Mouse (Mus musculus) heart, embryonic 10.5 days (tissue): Measurements from ENCODE around the gene Plau. TPM values are rescaled to one million over a fixed set of nuclear protein-coding genes. Genes with fewer than 3 reads are reported as not detected.

Experiments used
- DNase-seq: peaks from one replicate; pipeline ENCODE4 v3.0.0-alpha.2; 2017; ENCODE audit warnings: low spot score
- H3K27ac ChIP-seq: fragments of 300-500 bp; sonication (generic); 2 replicates; pipeline ENCODE4 v1.5.1; 2016; ENCODE audit warnings: mild to moderate bottlenecking
- H3K27me3 ChIP-seq: fragments of 300-500 bp; sonication (generic); 2 replicates; pipeline ENCODE4 v1.6.1; 2016; ENCODE audit warnings: mild to moderate bottlenecking; ENCODE audit not compliant: poor library complexity, insufficient read depth, severe bottlenecking
- H3K36me3 ChIP-seq: fragments of 300-500 bp; sonication (generic); 2 replicates; pipeline ENCODE4 v1.6.1; 2016; ENCODE audit warnings: mild to moderate bottlenecking, moderate library complexity
- H3K4me1 ChIP-seq: fragments of 300-500 bp; sonication (generic); 2 replicates; pipeline ENCODE4 v1.6.1; 2016; ENCODE audit warnings: mild to moderate bottlenecking
- H3K4me3 ChIP-seq: fragments of 300-500 bp; sonication (generic); 2 replicates; pipeline ENCODE4 v1.5.1; 2016; ENCODE audit warnings: mild to moderate bottlenecking, moderate library complexity
- H3K9me3 ChIP-seq: fragments of 300-500 bp; sonication (generic); 2 replicates; pipeline ENCODE4 v1.6.1; 2016; ENCODE audit warnings: mild to moderate bottlenecking, moderate library complexity
- WGBS: fragments of 180-500 bp; shearing (Covaris S2); methylation state at CpG from one replicate; pipeline ENCODE4 v1.1.7; 2016; 5-methylcytosine and 5-hydroxymethylcytosine counted together
- polyA plus RNA-seq: library from polyadenylated mRNA; unstranded; fragments of >200 nt; fragmentation: Nextera tagmentation; extraction: Ambion mirVana; gene quantifications from 2 replicates; pipeline ENCODE4 v1.2.1, GENCODE M21; 2016

The Plau gene
- polyA plus RNA-seq, 1 experiment from 2014 or later = 0.23 TPM

DNA sequence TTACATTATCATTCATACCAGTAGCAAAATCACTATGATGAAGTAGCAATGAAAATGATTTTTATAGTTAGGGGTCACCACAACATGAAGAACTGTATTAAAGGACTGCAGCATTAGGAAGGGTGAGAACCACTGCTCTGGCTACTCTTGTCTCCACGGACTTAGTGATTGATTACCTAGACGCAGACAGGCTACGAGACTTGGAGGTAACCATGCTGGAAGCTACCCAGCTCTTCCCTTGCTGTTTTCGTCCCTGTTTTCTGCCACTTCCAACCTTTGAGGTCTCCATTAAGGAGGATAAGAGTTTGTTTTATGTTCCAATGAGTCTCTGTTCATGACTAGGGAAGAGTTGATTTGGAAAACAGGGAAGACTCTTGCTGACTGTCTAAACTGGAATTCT is 27.7 kb downstream of the Plau start:
- H3K27ac ChIP-seq = no peak overlapping the region
- 65% methylated on average over 4 of the region's 4 CpGs for WGBS
- H3K9me3 ChIP-seq = no peaks in the 10 kb centered on the region
- no peaks in the 10 kb centered on the region for H3K36me3 ChIP-seq
- H3K27me3 ChIP-seq = no peaks in the 10 kb centered on the region
- H3K4me1 ChIP-seq = no peaks in the 10 kb centered on the region
- no peak overlapping the region for H3K4me3 ChIP-seq
- peak; percentile 14 for DNase-seq

DNA sequence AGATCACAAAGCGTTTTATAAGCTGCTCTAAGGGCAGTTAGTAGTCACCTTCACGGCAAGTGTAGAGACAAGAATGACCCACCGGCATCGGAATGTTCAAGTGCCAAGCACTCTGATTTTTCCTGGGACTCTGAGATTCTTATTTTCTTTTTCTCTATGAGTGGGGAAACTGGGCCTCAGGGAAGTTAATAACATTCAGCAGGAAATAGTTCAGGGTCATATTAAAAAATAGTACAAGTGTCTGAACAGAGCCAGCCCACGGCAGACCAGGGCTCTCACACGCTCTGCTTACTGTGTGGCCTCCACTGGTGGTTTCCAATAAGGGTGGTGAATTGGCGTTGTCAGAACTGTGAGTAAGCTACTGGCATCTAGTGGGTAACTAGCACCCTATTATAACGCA is 29.1 kb downstream of the Plau start:
- Histone ChIP-seq H3K4me1 (no peaks in the 10 kb centered on the region), H3K27ac (no peak overlapping the region), H3K4me3 (no peak overlapping the region), H3K36me3 (no peaks in the 10 kb centered on the region), H3K9me3 (no peaks in the 10 kb centered on the region), H3K27me3 (no peaks in the 10 kb centered on the region)
- DNase-seq = peak; percentile 28
- 82% methylated on average over 8 of the region's 8 CpGs for WGBS

DNA sequence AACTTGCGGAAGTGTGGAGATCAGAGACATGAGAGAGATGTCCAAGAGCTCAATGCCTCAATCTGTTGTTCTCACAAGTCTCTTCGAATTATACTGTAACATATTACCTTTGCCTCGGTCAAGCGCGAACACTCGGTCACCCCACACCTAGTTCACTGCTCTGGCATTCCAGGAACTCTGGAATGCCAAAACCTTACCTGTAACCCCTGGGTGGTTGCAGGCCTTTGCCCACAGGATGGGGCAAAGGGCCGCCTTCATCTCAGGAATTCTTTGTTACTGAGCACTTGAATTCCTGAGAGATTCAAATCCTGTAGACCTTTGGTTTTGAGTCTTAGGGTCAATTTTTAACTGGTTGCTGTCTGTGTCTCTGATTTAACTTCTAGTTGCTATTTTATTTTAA is 29.9 kb downstream of the Plau start:
- no peaks in the 10 kb centered on the region for H3K4me1 ChIP-seq
- DNase-seq = peak; percentile 17
- WGBS = 87% methylated on average over 7 of the region's 7 CpGs

DNA sequence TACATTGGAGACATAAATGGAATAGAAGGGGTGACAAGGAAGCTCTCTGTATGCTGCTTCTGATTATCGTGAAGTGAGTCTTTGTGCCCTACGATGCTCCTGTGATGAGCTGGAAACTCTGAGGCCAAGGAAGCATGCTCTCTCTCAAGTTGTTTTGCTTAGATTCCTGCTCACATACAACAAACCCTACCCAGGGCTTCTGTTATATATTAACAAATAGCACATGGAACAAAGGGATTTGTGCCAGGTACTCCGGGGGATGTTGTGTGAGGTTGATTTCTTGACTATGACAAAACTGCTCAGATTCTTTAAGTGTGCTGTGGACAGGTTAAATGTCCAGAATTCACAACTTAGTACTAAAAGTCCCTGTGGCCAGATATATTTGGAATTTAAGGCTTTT is 33.6 kb downstream of the Plau start:
- 86% methylated on average over 3 of the region's 3 CpGs for WGBS

More for the DNA sequence above, 29.9 kb downstream of the Plau start:
- no peak overlapping the region for H3K4me3 ChIP-seq
- H3K27me3 ChIP-seq = no peaks in the 10 kb centered on the region
- no peaks in the 10 kb centered on the region for H3K9me3 ChIP-seq
- H3K27ac ChIP-seq = no peak overlapping the region
- H3K36me3 ChIP-seq = no peaks in the 10 kb centered on the region

DNA sequence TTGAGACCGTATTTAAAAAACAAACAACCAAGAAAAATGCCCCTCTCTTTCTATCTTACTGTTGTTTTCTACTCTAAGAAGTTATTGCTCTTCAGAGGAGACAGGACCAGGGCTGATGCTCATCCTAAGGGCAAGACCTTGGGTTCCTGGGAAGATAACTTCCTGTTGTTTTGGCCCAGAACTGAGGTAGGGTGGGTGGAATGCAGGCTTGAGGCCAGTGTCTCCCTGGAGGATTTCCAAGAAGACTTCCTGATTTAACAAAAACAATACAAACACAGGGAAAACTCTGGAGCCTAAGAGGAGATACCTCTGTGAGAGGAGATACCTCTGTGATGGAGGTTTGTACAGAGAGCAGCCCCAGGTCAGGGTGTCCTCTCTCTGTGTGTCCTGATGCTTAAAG is 35.0 kb downstream of the Plau start:
- Histone ChIP-seq H3K36me3 (no peaks in the 10 kb centered on the region), H3K27ac (no peak overlapping the region), H3K4me3 (no peak overlapping the region), H3K9me3 (no peaks in the 10 kb centered on the region), H3K4me1 (peaks cover 12% of the 10 kb centered on the region), H3K27me3 (no peaks in the 10 kb centered on the region)
- no peak for DNase-seq
- WGBS = 78% methylated on average over 1 of the region's 1 CpGs

More for the DNA sequence above, 33.6 kb downstream of the Plau start:
- Histone ChIP-seq H3K36me3 (no peaks in the 10 kb centered on the region), H3K27ac (no peak overlapping the region), H3K27me3 (no peaks in the 10 kb centered on the region), H3K9me3 (no peaks in the 10 kb centered on the region), H3K4me1 (peaks cover 12% of the 10 kb centered on the region), H3K4me3 (no peak overlapping the region)
- no peak for DNase-seq

DNA sequence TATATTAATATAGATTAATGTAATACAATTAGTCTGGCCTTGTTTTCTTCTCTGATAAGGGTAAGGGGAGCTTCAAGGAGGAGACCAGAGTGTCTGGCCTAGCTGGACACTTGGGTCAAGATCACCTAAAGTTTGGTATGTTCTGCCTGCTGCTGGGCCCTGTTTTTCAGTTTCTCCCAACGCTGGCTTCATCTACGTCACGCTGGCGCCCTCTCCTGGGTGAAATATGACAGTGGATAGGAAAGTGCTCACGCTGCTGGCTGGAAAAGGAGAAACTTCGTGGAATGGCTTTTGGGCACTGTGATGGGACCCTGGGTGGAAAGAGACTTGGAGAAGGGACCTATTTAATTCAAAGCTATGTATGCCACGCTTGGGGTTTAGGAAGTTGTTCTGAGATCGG is 36.8 kb downstream of the Plau start:
- no peak overlapping the region for H3K27ac ChIP-seq
- H3K4me3 ChIP-seq = no peak overlapping the region; the same call in 1 of the 2 replicates
- no peaks in the 10 kb centered on the region for H3K36me3 ChIP-seq
- WGBS = 2% methylated on average over 8 of the region's 8 CpGs
- no peaks in the 10 kb centered on the region for H3K27me3 ChIP-seq
- DNase-seq = peak; percentile 88
- H3K9me3 ChIP-seq = no peaks in the 10 kb centered on the region
- H3K4me1 ChIP-seq = peaks cover 12% of the 10 kb centered on the region

DNA sequence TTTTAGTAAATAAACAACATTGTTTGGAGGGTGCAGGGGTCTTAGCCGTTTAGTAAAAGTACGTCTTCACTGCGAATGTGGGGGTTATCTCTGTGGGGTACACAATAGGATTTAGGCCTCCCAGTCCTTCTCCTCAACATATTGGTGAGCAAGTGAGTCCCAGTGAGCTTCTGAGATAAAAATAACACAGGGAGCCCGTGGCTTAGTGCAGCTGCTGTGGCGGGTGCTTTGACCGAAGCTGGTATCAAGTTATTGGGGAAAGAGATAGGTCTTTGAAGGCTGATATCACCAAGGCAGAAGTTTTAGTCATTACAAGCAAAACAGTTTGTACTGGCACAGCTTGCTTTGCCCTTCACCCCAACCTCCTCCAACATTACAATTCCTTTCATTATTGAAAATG is 37.5 kb downstream of the Plau start:
- Histone ChIP-seq H3K36me3 (no peaks in the 10 kb centered on the region), H3K27me3 (no peaks in the 10 kb centered on the region), H3K27ac (peak overlapping the region; percentile 53; the same call in 1 of the 2 replicates), H3K9me3 (no peaks in the 10 kb centered on the region), H3K4me1 (peaks cover 12% of the 10 kb centered on the region), H3K4me3 (peak overlapping the region; percentile 16; the same call in 1 of the 2 replicates)
- no peak for DNase-seq
- WGBS = 23% methylated on average over 6 of the region's 6 CpGs

DNA sequence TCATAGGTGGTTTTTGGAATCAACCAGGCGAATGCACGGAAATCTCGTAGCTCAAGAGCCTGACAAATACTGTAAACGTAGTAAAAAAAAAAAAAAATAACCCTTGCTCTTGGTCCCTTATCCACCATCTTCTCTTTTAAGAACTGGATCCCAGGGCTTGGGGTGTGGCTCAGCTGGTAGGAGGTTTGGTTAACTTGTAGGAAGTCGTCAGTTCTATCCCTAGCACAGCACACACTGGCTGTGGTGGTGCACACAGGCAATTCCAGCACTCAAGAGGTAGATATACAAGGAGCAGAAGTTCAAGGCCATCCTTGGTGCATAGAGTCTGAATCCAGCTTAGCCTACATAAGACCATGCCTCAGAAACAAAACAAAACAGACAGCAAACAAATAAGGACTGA is 48.2 kb downstream of the Plau start:
- no peaks in the 10 kb centered on the region for H3K36me3 ChIP-seq
- 79% methylated on average over 5 of the region's 5 CpGs for WGBS
- H3K4me3 ChIP-seq = no peak overlapping the region
- no peak for DNase-seq
- no peaks in the 10 kb centered on the region for H3K27me3 ChIP-seq
- peaks cover 17% of the 10 kb centered on the region for H3K4me1 ChIP-seq
- H3K27ac ChIP-seq = peak overlapping the region; percentile 77
- H3K9me3 ChIP-seq = no peaks in the 10 kb centered on the region

DNA sequence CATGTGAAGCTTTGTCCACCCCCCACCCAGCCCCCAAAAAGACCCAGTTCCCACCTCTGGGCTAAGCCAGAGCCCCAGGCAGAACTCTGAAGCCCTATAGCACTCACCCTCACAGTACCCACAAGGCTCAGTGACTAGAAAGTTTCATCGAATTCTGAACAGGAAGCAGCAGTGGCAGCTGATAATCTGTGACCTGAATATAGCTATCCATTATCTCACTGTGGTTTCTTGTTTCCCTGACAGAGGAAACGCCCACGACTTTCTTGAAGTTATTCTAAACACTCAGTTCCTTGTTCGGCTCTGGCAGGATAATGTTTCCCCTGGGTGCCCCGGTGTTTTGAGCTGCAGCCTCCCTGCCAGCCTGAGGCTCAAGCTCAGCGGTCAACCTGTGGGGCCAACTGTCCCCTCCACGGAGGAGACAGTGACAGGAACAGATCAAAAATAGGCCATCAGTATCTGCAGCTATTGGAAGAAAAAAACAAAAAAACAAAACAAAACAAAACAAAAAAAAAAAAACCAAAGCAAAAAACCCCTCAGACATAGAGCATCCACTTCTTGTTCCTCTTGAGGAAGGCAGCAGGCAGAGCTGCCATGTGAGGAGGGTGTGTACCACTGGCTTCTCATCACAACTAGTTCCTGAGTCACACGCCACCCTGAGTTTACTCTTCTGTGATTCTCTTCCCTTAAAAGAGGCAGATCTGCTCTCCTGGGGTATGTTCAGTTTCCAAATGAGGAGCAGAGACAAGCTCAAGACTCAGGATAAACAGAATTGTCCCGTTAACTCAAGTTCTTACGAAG is 48.8 kb downstream of the Plau start:
- H3K9me3 ChIP-seq = no peaks in the 10 kb centered on the region
- H3K36me3 ChIP-seq = no peaks in the 10 kb centered on the region
- H3K4me3 ChIP-seq = peak overlapping the region; percentile 22; the same call in 1 of the 2 replicates
- peak overlapping the region; percentile 77 for H3K27ac ChIP-seq
- no peaks in the 10 kb centered on the region for H3K27me3 ChIP-seq
- H3K4me1 ChIP-seq = peaks cover 17% of the 10 kb centered on the region
- 21% methylated on average over 10 of the region's 10 CpGs for WGBS
- peak; percentile 82 for DNase-seq

DNA sequence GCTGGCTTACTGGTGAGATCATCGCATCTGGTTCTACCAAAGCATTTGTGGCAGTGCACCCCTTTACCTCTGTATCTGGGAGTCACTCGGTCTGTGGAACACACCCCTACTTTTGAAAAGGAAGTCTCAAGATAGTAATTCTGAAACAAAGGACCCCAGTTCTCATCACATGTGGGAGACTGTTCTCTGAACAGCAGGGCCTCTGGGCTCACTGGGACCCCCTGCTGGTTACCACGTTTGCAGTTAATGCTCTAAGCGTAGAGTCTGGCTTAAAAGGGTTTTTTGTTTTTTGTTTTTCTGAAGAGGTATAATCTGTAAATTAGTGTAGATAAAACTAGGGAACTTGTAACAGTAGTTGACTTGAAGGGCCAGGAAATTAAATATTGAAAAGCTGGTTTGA is 49.8 kb downstream of the Plau start:
- peak overlapping the region; percentile 77 for H3K27ac ChIP-seq
- 38% methylated on average over 4 of the region's 4 CpGs for WGBS
- peaks cover 17% of the 10 kb centered on the region for H3K4me1 ChIP-seq
- no peaks in the 10 kb centered on the region for H3K27me3 ChIP-seq
- no peaks in the 10 kb centered on the region for H3K36me3 ChIP-seq
- DNase-seq = no peak
- H3K9me3 ChIP-seq = no peaks in the 10 kb centered on the region
- no peak overlapping the region for H3K4me3 ChIP-seq

DNA sequence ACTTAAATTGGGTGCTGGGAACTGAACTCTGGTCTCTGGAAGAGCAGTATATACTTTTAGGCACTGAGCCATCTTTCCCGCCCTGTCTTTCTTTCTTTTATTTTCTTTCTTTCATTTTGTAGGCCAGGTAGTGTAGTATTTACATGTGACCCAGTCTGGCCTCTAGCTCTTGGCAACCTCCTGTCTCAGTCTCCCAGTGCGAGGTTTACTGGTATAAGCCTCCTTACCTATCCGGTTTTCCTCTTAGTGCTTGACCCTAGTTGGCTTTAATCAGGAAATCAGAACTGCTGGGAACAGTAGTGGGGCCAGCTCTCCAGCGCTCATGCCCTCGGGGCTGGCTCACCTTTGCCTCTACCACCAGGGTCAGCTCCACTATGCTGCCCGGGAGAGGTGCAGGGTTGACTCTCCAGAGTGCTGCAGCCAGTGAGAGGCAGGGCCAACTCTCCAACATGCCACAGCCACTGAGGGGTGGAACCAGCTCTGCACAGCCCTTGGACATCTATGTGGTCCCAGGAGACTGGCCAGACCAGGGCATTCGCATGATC is 51.2 kb downstream of the Plau start:
- Histone ChIP-seq H3K27ac (peak overlapping the region; percentile 7; the same call in 1 of the 2 replicates), H3K36me3 (no peaks in the 10 kb centered on the region), H3K27me3 (no peaks in the 10 kb centered on the region), H3K9me3 (no peaks in the 10 kb centered on the region), H3K4me1 (peaks cover 24% of the 10 kb centered on the region), H3K4me3 (no peak overlapping the region)
- 83% methylated on average over 7 of the region's 7 CpGs for WGBS
- DNase-seq = peak; percentile 65

DNA sequence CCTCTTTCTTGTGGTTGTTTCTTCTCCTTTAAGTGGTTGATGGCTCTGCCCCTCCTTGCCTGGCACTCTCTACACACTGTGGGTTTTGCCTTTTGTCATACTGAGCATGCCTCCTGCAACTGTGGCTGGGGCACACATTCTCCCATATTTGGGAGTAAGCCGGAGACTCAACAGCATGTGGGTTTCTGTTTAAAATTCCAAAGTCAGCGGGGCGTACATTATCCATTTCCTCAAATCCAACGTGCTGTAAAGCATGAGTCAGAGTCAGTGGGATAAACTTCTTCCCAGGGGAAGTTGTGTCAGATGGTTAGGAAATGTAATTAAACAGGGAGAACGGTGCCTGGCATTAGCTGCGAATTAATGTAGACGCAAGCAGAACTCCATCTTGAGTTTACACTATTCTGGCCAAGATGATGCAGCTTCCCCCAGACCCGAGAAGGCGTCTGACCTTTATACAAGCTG is 55.5 kb downstream of the Plau start:
- DNase-seq = no peak
- Histone ChIP-seq H3K27ac (peak overlapping the region; percentile 47; the same call in 1 of the 2 replicates), H3K4me1 (peaks cover 14% of the 10 kb centered on the region), H3K27me3 (no peaks in the 10 kb centered on the region), H3K9me3 (no peaks in the 10 kb centered on the region), H3K36me3 (no peaks in the 10 kb centered on the region), H3K4me3 (no peak overlapping the region)
- WGBS = 43% methylated on average over 9 of the region's 9 CpGs
